Comparison of ENCODE assay signal across 3 mouse cellular contexts in genomic region chr14:53357498-53357897, GRCm38 (mm10).
ATAC-seq lines count a peak whose summit lies in the region.

No protein-coding gene starts in this region.

- ATAC-seq in granulocyte monocyte progenitor cell, adult 5-6 weeks (replicated peaks; ENCODE audit: poor library complexity, severe bottlenecking), result peak; percentile 66
- peak; percentile 74 for ATAC-seq in megakaryocyte, adult 5-6 weeks (ENCODE audit: poor library complexity, severe bottlenecking)
- ATAC-seq in megakaryocyte progenitor cell, adult 5-6 weeks (replicated peaks; ENCODE audit: poor library complexity), result peak; percentile 44; the same call in 1 of the 2 replicates
